Mouse (Mus musculus): ENCODE results near the gene Mrpl21. TPM values are rescaled to one million over a fixed set of nuclear protein-coding genes. Genes with fewer than 3 reads are reported as not detected.

Gene Mrpl21
- 22.8 and 29.1 TPM in 2 replicates for polyA plus RNA-seq (2012)

DNA sequence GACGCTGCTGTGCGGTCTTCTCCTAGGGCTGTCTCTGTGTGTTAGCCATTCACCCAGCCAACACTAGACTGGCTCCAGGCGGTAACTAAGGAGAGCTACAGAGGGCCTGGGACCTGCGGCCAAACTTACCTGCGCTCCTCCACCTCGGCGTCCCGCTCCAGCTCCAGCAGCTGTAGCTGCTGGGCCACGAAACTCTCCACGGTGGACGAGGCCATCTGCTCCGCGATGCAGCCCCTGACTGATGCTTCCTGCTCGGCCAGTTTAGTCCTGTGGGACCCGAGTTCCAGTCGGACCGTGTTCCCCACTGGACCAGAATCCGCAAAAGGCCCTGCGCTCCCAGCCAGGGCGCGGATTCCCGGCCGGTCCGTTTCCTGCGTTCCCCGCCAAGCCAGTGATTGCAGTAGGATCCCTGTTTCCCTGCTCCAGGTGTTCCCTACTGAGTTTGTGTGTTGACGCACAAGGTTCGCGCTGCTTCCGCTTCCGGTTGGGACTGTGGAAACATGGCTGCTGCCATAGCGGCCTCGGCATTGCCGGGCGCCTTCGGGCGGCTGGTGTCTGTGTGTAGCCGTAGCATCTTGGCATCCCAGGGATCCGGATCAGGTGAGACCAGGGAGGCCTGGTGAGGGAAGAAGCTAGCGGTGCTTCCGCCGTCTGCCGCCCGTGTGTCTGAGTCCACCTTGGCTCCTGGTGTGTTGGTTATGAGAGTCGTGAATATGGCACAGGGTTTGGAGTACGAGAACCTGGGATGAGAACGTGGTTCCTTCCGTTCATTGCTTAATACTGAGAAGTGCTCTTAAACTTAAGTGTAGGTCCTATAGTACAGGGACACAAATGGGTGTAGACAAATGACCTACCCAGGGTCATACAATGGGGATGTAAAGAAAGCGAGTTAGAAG lies at the start of gene Mrpl21, which contains the start of gene Ighmbp2:
Gene Mrpl21 (plus strand): TSS at position 330 of the 896 bp plus-strand sequence.
Gene Ighmbp2 (minus strand): TSS at position 446 of the 896 bp plus-strand sequence.

GRCm38 (mm10) chr19:3322261-3322969 lies 39.7 kb downstream of the Mrpl21 start, which contains the start of gene Cpt1a:
Gene Cpt1a (plus strand): TSS chr19:3322334.

Other genes starting within 250 kb of the Mrpl21 start
- 9.8 and 12.1 TPM in 2 replicates for gene Ighmbp2, start 116 bp downstream of the Mrpl21 start, polyA plus RNA-seq (2012)
- 19.6 and 23.1 TPM in 2 replicates for gene Cpt1a, start 39.4 kb downstream of the Mrpl21 start, polyA plus RNA-seq (2012)
- gene Tesmin, start 106.0 kb downstream of the Mrpl21 start, polyA plus RNA-seq (2012): 2.0 and 2.2 TPM in 2 replicates
- gene Gal, start 131.6 kb downstream of the Mrpl21 start, polyA plus RNA-seq (2012): 0.93 and 2.1 TPM in 2 replicates

Measured in megakaryocyte-erythroid progenitor cell, adult 5 weeks (primary cell).